Mouse (Mus musculus) gastrocnemius, postnatal 25 days (tissue): Measurements from ENCODE around the gene Htatip2. TPM values are rescaled to one million over a fixed set of nuclear protein-coding genes. Genes with fewer than 3 reads are reported as not detected.

Experiments used
- DNase-seq: peaks from one replicate; pipeline ENCODE4 v3.0.0; 2022
- total RNA-seq, 2 experiments: library from RNA; stranded (reverse); gene quantifications; 1 replicate in 1 of 2; 2 replicates in 1 of 2; pipeline ENCODE4 v1.2.3; 2021

Htatip2 gene
- total RNA-seq, 2 experiments from 2014 or later = 2.2 to 4.3 TPM

DNA sequence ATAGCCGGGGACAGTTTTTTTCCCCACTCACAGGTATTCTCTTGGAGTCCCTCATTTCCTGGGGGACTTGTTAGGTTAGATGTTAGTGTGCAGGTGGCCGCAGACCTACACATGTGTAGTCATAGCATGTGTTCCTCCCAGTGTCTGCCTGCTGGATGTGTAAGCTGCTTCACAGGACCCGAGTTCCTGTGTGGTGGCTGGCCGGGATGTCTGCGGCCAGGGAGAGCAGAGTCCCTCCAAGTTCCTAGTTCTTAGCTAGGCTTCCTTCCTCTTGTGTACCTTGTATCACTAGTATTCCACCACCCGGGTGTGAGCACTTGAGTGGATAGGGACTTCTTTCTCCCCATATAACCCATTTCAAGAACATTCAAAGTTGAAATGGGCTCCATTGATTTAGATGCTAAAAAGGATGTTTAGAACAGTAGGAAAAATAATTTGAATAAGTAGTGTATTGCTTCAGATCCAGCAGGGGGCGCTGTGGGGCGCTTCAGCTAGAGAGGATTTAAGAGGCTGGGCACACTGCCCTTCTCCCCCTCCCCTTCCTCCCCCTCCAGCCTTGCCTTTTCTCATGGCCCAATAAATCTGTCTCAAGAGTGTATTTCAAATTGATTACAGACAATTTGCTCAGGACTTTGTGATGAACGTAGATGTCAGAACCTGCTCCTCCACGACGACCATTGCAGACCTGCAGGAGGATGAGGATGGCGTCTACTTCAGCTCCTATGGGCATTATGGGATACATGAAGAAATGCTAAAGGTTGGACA is 27.9 kb downstream of the Htatip2 start:
- no peak for DNase-seq

- DNase-seq = no peak
Measured at GRCm38 (mm10) chr7:49787383-49787645, 28.4 kb downstream of the Htatip2 start.

DNA sequence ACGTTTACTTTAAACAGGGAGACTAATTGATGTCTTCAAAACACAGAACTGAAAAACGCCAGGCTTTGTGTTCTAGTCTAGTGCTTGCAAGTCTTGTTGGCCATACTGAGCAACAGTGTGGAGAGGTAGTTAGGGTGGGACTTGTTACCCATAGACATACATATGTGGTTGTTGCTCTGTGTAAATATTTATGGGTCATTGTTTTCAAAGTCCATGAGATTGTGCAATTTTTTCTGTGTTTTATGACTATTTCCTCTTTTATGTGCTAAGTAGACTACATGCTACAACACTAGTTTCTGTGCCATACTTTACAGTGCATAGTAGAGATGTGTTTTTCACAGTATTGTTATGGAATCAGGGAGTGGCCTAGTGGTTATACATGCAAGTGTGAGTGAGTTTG is 35.4 kb downstream of the Htatip2 start:
- DNase-seq = no peak

GRCm38 (mm10) chr7:49797171-49797570 is 38.3 kb downstream of the Htatip2 start:
- DNase-seq = no peak

DNA sequence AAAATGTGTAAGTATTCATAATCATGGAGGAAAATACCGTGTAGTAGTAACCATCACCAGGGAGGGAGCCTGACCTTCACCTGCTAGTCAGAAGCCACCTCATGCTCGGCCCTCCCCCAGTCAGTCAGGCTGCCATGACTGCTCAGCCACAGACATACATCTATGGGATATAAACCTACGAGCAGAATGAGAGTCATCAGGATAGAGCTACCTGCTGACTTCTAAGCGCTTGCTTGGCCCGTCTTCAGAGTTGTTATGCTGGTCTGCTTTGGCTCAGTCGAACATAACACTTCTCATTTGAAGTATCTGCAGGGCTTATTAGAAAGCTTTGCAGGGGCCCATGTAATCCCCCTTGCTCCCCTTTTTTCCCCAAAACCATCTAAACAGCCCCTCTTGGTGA is 44.6 kb downstream of the Htatip2 start:
- DNase-seq = no peak

DNA sequence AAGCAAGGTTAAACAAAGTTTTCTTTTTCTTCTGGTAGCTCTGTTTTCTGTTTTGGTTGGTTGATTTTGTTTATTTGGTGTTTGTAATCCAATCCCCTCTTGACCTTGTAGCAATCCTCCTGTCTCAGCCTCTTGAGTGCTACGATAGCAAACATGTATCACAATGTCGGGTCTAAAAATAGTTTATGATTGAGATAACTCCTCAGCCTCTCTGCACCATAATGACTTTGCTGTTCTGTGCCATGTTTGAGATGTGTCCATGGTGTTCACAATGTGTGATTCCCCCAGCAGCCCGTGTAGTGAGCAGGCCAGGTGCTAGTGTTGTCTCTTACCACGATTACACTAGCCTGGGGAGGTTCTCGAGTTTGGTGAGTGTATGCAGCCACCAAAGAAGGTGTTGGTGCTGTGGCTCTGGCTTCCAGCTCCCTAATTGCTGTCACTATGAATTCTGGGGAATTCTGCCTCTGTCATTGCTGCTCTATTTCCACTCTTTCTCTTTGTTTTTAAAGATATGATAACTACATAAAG is 45.8 kb downstream of the Htatip2 start:
- no peak for DNase-seq

DNA sequence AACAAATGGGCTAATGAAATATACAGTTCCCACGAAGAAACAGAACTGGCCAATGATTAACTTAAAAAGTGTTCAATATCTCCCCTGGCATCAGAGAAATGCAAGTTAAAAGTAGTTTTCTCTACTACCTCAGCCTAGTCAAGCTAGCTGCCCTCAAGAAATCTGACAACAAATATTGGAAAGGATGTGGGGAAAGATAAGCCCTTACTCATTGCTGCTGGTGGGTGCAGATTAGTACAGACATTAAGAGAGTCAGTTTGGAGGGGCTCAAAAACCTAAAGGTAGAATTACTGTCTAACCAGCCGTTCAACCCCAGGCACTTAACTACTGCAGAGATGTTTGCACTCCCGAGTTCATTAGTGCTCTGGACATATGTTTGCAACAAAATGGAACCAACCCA is 46.7 kb downstream of the Htatip2 start:
- no peak for DNase-seq

DNA sequence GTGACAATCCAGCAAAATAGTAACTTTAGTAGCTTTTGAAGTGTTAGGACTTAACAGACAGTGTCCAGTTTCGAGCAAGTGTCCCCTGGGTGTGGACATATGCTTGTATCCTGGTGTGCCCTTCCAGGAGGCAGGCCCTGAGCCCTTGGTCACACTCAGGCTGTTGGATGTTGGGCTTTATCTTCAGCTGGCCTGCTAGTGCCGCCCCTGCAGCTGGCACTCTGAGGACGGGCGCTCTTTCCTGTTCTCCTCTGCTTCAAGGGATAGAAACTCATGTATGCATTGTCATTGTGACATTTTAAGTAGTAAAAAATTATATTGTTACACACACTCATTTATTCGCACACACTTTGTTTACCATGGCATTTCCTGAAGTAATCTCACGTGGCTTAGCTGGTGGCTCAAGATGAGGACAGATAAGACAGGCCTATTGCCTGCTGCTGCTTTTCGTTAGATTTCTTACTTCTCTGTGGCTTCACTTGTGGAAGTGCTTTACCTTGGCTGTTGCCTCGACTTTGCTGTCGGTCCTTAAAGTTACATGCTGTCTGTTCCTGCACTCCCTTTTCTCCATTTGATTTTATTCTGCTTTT is 48.3 kb downstream of the Htatip2 start:
- DNase-seq = no peak

DNA sequence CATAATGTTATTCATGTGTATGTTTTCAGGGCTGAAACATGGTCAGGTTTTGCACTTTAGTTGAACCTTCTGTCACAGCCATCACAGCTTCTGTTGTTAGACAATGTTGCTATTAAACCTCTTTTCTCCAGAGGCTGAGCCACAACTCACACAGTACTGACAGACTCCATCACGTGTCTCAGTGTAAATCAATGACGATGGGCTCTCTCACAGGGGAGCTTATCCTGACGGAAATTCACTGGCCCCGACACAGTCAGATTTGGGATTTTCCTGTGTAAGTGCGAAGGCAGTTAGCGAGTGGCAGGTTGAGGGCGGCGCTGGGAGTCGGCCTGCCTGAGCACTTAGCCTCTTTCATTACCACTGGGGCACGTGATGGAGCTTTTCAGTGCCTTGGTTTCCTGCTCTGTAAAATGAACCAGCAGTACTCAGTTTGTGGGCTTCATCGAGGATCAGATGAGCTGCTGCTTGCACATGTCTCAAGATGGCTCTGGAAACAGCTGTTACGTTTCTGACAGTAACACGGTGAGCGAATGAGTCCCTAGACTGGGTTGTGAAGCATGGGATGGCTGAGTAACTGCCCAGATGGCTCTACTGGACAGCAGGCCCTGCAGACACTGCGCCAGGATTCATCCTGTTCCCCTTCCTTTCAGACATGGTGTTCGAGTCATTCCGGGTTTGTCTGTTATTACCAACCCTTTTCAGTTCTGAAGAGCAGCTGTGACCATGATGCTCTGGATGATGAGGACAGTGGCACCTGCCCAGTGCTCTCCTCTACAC is 49.1 kb downstream of the Htatip2 start:
- no peak for DNase-seq

- DNase-seq = no peak
Measured at GRCm38 (mm10) chr7:49809100-49809499, 50.2 kb downstream of the Htatip2 start.

- no peak for DNase-seq
Measured at GRCm38 (mm10) chr7:49809562-49809961, 50.6 kb downstream of the Htatip2 start.

GRCm38 (mm10) chr7:49811346-49811745 is 52.4 kb downstream of the Htatip2 start:
- no peak for DNase-seq

DNA sequence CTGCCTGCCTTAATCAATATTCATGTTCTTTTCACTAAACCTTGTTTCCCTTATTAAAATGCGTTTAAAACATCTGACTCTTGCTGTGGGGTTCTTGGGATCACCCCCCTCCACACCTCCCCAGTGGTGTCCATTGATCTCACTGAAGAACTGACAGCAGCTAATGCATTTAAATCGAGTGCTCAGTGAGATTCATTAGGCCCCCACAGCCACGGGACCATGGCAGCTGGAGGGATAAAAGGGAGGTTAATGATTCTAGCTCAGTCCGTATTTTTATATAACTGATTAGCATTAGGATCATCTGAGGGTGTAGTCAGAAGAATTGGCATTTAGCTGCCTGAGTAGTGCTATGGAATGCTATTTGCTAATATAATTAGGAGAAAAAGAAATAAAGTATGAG is 60.5 kb downstream of the Htatip2 start:
- DNase-seq = no peak

GRCm38 (mm10) chr7:49821370-49821769 is 62.5 kb downstream of the Htatip2 start:
- DNase-seq = no peak

DNA sequence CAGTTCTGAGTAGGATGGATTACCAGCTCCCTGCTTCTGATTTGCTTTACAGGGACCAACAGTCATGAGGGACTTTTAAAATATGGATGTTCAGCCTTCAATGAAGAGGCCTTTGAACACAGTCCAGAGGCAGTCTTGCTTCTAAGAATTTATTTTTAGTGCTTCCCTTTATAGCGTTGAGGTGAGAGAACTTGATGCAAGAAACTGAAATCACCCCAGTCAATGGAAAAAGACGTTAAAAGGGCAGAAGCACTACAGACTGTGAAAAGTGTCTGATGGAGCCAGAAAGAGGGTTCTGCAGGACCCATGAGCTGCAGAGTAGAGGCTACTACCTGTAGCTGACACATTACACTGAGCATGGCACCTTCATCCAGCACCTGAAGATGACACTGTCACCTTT is 63.1 kb downstream of the Htatip2 start:
- no peak for DNase-seq

Other genes with a start within 250 kb of the Htatip2 start
- not detected for gene Dbx1, start 122.3 kb upstream of the Htatip2 start, total RNA-seq
- 10 to 100 TPM; 10.5 to 12.2 TPM for gene Prmt3, start 19.2 kb downstream of the Htatip2 start, total RNA-seq
- gene Slc6a5, start 151.0 kb downstream of the Htatip2 start, total RNA-seq = not detected
- under 1 TPM in 1 of 2 experiments, not detected in 1; 0.28 TPM for gene Nell1, start 215.7 kb downstream of the Htatip2 start, total RNA-seq